7 mouse cellular contexts compared by ENCODE assay signal in genomic region chr2:5378922-5379321, GRCm38 (mm10).
DNase-seq lines count a peak whose midpoint lies in the region; ATAC-seq and TF ChIP-seq lines count a peak whose summit lies in the region.
"Not testable (repeated sequence)": the region's sequence is repeated elsewhere in the genome, so short reads cannot be mapped to it uniquely, and the experiment has no call there.

No protein-coding gene starts in this region.

- H3K36me3 ChIP-seq in forebrain, embryonic 10.5 days (replicated peaks); liver, postnatal 0 days (replicated peaks; ENCODE audit: insufficient read depth, low read length); neural tube, embryonic 11.5 days (ENCODE audit: control insufficient read depth, insufficient read depth, low read length): not testable (repeated sequence)

- not testable (repeated sequence) for H3K9me3 ChIP-seq in forebrain, embryonic 10.5 days; liver, postnatal 0 days (ENCODE audit: low read length); neural tube, embryonic 11.5 days (ENCODE audit: control insufficient read depth, low read length)

- WGBS in forebrain, embryonic 10.5 days, result 56% methylated on average over 18 of the region's 18 CpGs
- 59% methylated on average over 18 of the region's 18 CpGs for WGBS in liver, postnatal 0 days (ENCODE audit: insufficient replicate concordance)
- WGBS in neural tube, embryonic 11.5 days, result 57% methylated on average over 18 of the region's 18 CpGs

- TF ChIP-seq CTCF in liver, postnatal 0 days (IDR thresholded peaks at IDR 0.05; ENCODE audit: low read depth), result not testable (repeated sequence)

- not testable (repeated sequence) for H3K27me3 ChIP-seq in forebrain, embryonic 10.5 days (ENCODE audit: poor library complexity, severe bottlenecking); liver, postnatal 0 days (ENCODE audit: insufficient read depth, low read length); neural tube, embryonic 11.5 days (ENCODE audit: control insufficient read depth, insufficient read depth, low read length)

- ATAC-seq in liver, postnatal 0 days; neural tube, embryonic 11.5 days (ENCODE audit: insufficient read depth, low FRiP score, low TSS enrichment): not testable (repeated sequence)

- H3K27ac ChIP-seq in forebrain, embryonic 10.5 days; liver, postnatal 0 days (ENCODE audit: low read depth); neural tube, embryonic 11.5 days (ENCODE audit: low read depth, low read length): not testable (repeated sequence)

- DNase-seq in ES-CJ7 (ENCODE audit: low read depth, low spot score) (peak; percentile 30), adipocyte (ENCODE audit: low spot score) (peak; percentile 77)
- DNase-seq in forebrain, embryonic 10.5 days (ENCODE audit: extremely low spot score, low spot score), result peak; percentile 77
- DNase-seq in induced T-regulatory cell, adult 2 months (ENCODE audit: low read depth), result peak; percentile 79
- peak; percentile 37 for DNase-seq in kidney, postnatal 14 days
- DNase-seq in liver, postnatal 0 days, result peak; percentile 54
- peak; percentile 74 for DNase-seq in neural tube, embryonic 11.5 days (ENCODE audit: low spot score)

- peaks cover 35% of the 10 kb centered on the region for H3K4me1 ChIP-seq in forebrain, embryonic 10.5 days
- H3K4me1 ChIP-seq in liver, postnatal 0 days (ENCODE audit: insufficient read depth); neural tube, embryonic 11.5 days (ENCODE audit: control insufficient read depth, insufficient read depth, low read length): not testable (repeated sequence)

- TF ChIP-seq EP300 in liver, postnatal 0 days (IDR thresholded peaks at IDR 0.05; ENCODE audit: low read depth), result not testable (repeated sequence)

- not testable (repeated sequence) for H3K4me2 ChIP-seq in liver, postnatal 0 days (ENCODE audit: low read depth, low read length); neural tube, embryonic 11.5 days (ENCODE audit: low read depth)

- not testable (repeated sequence) for H3K4me3 ChIP-seq in forebrain, embryonic 10.5 days; liver, postnatal 0 days (ENCODE audit: low read depth, low read length); neural tube, embryonic 11.5 days (ENCODE audit: low read depth, low read length)

- H3K9ac ChIP-seq in liver, postnatal 0 days (replicated peaks); neural tube, embryonic 11.5 days (ENCODE audit: low read length): not testable (repeated sequence)
